Mouse (Mus musculus) testis, adult 2 months (tissue): ENCODE results near the gene Olfr56.
"Not testable (repeated sequence)": the region's sequence is repeated elsewhere in the genome, so short reads cannot be mapped to it uniquely, and the experiment has no call there.

Experiments used
- CTCF ChIP-seq: fragments of 200-500 bp; IDR thresholded peaks from 2 replicates; pipeline ENCODE4 v1.5.1; 2012; ENCODE audit warnings: low read depth, mild to moderate bottlenecking, inconsistent platforms, low read length, moderate library complexity; ENCODE audit not compliant: control insufficient read depth, insufficient read depth, insufficient replicate concordance
- POLR2A ChIP-seq: fragments of 200-500 bp; IDR thresholded peaks from 2 replicates; pipeline ENCODE4 v1.6.1; 2012; ENCODE audit warnings: low read depth, mild to moderate bottlenecking, inconsistent platforms, low read length, moderate library complexity; ENCODE audit not compliant: control insufficient read depth

GRCm38 (mm10) chr11:49012074-49012473 lies 33.4 kb downstream of the Olfr56 start:
- not testable (repeated sequence) for TF ChIP-seq CTCF, POLR2A
